Mouse (Mus musculus) gastrocnemius, postnatal 10 days (tissue): ENCODE data around the gene Mettl24. TPM values are rescaled to one million over a fixed set of nuclear protein-coding genes. Genes with fewer than 3 reads are reported as not detected.

Source experiments
- DNase-seq: peaks from one replicate; pipeline ENCODE4 v3.0.0; 2021; ENCODE audit warnings: mixed read lengths
- long read RNA-seq, 2 experiments: library from polyadenylated mRNA; stranded (forward); transcript quantifications; one replicate each; pipeline ENCODE4 v2.0.0; 2021
- total RNA-seq, 2 experiments: library from RNA; stranded (reverse); gene quantifications; 2 replicates each; pipeline ENCODE4 v1.2.3; 2021

Gene Mettl24
- total RNA-seq, result 1 to 10 TPM; 1.1 to 2.2 TPM
- long read RNA-seq, experiment 1, partial matches to known transcripts, result 0 of 2 reads
- long read RNA-seq, experiment 1, other reads (novel, unspliced or antisense), result 0 of 2 reads
- long read RNA-seq, experiment 2, partial matches to known transcripts, result 0 of 2 reads
- long read RNA-seq, experiment 2, other reads (novel, unspliced or antisense), result 1 of 2 reads

DNA sequence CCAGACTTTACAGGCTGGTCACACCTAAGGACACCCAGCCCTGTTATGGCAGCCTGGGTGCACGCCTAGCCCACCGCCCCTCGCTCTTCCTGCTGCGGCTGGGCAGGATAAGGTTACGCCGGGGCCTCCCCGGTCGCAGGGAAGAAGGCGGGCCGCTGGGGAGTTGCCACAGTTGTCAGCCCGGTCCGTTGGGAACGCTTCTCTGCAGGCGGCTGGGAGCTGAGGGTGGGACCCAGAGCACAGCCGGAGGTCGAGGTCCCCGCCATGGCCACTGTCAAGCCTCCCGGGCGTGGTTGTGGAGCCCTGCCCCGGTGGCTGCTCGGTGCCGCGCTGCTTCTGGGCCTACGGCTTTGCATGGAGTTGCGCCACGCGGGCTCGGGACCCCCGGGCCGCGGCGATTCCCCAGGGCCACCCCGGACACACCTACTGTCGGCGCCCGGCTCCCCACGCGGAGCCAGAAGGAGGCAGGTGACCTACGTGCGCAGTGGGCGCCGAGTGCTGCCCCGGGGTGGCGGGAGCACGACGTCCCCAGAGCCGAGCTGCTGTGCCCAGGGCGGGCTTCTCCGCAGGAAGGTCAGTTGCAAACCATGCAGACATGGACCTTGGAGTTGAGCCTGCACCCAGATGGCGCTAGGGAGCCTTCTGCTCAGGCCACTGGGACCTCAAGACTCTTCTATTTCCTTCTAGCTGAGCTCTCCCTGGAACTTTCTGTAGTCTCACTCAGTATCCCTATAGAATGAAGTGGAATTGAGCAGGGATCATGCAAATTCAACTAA lies at the start of gene Mettl24:
Mettl24 (plus strand) TSS at position 191 of the 776 bp plus-strand sequence.
- peak; percentile 77 for DNase-seq

DNA sequence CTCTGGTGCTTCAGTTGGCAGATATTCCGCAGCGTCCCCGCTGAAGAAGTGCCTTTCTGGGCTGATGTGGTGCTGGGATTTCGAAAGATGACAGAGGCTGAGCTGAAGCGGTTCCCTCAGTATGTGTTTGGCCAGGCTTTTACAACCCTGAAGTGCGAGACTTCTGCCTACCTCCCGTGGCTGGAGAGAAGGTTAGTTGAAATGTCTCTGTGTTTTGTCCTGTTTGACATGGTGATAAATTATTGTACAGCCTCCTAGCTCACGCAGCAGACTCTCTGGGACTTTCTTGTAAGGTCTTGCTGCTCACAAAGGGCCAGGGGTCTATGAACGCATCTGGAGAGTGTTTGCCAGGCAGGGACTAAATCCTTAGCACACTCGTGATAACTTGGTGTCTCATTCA lies 45.8 kb upstream of the Mettl24 start:
- DNase-seq, result no peak

DNA sequence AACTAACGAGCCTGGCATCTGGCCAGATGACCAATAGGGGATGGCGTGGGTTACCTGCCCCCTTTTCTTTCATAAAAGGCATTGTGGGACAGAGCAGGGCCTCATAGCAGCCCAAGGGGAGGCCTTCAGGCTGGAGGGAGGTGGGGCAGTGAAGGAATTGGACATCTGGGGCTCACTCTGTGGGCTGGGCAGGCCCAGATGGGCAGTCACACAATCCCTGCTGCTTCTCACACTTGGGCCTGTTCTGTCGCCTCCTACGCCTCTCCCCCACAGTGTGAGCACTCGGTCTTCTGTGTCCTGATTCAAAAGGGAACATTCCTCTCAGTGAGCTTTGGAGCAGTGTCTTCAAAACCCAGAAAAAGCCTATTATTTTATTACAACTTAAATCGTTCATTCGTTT lies 44.8 kb upstream of the Mettl24 start:
- no peak for DNase-seq

DNA sequence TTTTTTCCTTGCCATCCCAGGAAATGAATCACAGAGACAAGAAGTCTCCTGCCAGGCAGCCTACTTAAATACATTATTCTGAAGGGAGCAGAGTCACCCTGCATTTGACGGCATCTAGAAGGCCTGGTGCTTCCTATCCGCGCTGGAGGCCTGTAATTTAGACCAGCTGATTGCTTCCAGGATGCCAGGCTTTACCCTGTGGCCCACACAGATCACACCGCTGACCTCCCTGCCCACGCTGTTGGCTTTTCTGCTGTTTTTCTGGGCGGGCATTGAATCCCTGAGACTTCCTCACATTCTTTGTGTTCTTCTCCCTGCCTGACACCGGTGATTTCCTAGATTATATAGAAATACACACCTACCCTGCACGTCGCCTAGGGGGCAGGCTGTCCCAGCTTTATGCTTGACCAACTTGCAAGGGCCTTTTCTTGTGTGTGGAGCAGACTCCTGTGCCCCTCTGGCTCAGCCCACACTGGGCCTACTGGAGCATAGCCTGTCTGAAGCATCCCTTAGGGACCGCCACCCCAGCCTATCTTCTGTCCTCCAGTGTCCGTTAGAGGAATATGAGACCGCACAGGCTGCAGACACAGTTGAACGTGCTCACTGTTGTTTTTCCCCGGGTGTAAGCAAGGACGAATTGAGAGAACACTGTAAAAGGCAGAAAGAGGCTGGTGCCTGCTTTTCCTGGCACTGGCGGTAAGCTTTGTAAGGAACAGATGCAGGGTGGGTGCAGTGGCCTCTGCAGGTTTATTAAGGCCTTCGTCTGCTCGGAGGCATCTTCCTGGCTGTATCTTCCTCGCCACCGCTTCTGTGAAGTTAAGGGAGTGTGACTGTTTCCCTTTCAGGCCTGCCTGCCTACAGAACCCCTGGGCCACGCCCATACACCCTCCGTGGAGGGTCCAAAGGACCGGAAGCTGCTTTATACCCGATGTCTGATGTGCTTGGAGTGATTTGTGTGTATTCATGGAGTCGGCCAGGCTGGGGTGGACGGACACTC lies 44.0 kb upstream of the Mettl24 start:
- DNase-seq, result no peak

DNA sequence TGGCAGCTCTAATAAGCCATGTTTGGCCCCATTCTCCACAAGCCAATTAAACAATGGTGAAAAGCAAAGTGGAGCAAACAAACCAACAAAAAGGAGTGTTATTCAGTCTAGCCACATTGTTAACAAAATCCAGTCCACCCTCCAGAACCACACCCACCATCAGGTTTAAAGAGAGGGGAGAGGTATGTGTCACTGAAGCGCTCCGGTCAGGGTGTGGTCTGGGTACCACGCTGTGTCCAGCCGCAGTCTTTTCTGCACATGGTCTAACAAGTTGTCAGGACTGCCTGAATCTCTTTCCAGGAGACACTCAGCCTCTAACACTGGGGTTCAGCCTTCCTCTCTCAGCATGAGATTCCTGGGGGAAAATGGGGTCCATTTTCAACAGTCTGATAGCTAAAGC lies 42.7 kb upstream of the Mettl24 start:
- no peak for DNase-seq

DNA sequence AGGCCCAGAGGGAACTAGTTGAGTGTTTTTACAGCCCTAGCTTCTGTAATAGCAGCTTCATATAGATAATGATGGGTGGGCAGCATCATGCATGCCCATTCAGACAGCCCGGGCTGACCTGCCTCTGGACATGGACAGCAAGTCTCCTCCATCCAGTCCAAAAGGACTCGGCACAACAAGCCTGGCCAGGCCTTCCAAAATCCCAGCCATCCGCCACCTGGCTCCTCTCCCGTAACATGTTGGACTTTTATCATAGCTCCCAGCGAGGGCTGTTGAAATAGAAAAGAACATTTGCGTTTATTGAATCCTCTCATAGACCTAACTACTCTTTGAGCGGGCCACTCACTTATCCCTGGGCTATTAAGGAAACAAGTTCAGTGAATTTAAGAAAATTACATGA lies 41.2 kb upstream of the Mettl24 start:
- DNase-seq, result no peak

DNA sequence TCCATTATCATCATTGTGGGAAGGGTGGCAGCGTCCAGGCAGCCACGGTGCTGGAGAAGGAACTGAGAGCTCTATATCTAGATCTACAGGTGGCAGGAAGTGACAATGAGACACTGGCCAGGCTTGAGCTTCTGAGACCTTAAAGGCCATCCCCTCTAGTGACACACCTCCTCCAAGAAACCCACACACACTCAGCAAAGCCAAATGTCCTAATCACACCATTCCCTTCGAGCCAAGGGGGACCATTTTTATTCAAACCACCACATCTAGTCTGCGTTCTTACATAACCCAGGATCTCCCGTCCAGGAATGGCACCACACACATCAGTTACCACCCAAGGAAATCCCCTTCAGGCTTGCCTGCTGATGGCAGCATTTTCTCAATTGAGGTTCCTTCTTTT lies 40.0 kb upstream of the Mettl24 start:
- DNase-seq, result no peak

DNA sequence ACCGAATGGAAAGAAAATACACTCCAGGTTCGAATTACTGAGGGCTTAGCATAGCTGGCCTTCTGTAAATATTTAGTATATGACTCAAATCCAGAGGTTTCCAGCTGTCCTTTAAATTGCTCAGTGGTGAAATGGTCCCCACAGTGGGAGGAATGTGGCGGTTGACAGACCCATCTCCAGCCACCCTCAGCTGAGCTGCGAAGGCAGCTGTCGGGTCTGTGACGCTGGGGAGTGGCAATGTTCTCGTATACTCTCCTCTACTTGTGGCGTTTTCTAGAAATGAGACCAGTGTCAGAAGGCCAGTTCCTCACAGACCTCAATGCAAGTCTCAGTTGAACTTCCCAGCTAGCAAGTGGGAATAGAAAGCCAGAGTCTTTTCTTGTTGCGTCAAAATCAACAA lies 38.6 kb upstream of the Mettl24 start:
- no peak for DNase-seq

DNA sequence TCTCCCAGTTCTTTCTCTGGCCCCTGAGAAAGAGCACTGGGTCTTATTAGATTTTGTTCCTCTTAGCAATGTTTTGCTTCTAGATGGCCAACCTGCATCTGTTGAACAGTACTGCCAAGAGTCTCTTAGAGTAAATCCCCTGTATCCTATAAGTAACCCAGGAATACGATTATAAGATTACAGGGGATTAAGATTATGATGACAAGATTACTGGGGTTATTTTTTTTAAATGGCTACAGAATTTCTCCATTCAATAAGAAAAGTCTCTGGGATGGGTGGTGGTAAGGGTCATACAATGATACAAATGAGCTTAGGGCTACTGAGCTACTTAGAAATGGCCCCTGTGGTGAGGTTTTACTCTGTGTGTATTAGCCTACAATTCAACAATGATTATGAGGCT lies 37.7 kb upstream of the Mettl24 start:
- DNase-seq, result no peak

DNA sequence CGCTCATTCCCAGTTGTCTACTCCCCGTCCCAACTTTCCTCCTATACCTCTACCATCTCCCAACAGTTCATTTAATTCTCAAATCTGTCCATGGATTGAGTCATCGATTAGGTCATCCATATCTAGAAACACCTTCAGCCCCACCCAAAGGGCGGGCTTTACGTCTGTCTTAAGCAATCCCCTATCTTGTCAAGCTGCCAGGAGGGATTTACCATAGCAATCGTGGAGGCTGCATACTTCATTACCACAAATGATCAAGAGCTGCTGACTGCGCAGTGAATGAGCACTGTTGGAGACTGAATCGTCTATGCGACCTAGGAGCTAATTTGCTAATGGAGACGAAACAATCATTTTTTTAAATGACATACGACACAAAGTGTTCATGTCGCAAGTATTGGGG lies 34.3 kb upstream of the Mettl24 start:
- no peak for DNase-seq

DNA sequence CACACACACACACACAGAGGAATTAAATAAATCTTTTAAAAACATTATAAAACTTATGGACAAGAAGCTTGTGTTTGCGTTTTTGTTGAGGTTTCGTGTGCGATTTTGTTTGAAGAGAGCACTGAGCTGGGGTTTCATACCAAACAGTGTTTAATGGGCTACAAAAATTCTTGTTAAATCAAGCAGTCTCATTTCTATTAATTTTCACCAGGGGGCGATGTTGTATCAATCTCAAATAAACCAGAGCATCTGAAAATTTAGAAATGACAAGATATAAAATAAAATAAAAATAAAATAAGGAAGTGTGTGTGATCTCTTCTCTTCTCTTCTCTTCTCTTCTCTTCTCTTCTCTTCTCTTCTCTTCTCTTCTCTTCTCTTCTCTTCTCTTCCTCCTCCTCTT lies 33.4 kb upstream of the Mettl24 start:
- DNase-seq, result no peak

DNA sequence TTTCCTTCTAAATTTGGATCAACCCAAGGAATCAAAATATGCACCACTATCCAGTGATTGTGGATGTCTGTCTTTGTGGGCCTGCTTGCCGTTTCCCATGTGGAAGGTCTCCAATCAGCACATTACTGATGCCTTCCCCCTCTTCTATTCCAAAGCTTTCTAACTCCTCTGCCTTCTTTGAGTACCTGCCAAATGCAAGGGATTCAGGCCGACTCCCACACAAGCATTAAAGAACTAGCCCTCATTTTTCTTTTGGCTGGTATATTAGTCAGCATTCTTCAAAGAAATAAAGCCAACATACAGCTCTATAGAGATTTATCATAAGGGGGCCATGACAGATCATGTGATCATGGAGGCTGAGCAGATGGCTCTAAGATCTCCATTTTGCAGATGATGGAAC lies 31.4 kb upstream of the Mettl24 start:
- no peak for DNase-seq

DNA sequence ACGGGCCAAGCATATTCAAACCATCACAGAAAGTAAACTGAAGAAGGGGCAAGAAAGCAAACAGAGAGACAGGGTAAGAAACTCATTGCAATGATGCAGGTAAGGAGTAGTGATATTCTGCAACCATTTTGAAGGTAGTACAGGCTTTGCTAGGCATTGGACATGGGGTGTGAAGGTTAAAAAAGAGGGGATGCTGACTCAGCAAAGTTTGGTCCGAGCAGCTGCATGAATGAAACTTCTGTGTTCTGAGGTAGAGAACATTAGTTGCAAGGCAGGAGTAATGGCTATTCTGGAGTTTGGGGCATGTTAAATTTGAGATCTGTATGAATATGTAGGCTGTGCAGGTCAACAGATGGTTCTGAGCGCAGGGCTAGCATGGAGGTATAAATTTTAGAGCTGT lies 17.8 kb upstream of the Mettl24 start:
- DNase-seq, result no peak

DNA sequence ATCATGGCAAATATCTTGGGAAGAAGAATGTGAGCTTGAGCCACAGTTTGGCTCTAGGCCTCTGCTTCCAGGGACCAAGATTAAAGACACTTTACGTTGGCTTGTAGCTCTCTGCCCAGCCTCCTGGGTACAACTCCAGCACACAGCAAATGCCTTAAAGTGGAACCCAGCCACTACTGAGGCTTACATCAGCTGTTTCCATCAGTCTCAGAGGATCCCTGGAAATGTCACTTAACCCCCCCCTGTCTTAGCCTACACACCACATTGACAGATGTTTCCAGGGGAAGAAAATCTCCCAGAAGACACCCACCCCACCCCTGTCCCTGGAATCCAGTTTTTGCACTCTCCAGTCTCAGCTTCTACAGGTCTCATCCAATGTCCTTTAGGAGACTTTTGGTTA lies 16.1 kb upstream of the Mettl24 start:
- DNase-seq, result no peak

DNA sequence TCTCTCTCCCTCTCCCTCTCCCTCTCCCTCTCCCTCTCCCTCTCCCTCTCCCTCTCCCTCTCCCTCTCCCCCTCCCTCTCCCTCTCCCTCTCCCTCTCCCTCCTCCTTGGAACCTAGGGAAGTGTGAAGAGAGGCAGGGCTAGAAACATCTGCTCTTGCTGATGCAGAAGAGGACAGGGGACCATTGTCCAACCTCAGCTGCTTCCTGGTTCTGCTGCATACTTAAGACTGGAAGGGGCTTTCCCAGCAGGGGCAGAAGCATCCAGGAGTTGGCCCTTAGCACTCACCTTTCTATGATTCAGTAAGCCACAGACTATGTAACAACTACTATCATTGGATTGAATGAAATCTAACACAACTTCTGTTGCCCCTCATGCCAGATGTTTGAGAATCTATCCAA lies 14.4 kb upstream of the Mettl24 start:
- DNase-seq, result no peak

DNA sequence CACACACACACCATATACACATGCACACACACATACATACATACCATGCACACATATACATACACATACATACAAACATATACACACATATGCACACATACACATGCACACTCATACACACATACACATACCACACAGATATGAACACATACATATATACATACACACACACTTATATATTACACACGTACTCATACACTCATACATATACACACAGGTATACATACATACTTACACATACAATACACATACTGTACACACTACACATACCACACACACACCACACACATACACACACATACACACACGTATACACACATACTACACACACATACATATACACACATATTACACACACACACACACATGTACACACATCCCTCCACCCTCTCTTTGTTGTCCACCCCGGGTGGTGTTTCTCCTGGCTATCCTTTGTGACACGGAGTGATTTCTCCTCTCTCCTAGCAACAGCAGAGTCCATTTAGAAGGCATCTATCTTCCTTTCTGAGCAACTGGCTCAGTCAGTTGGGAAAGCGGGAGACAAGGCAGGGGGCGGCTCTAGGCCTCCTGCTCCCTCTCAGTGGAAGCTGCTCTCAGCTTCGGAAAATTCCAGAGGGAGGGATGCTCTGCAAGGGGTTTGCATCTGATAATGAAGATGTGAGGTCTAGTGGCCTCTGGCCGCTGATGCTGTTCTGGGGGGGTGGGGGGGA lies 10.3 kb upstream of the Mettl24 start:
- no peak for DNase-seq

DNA sequence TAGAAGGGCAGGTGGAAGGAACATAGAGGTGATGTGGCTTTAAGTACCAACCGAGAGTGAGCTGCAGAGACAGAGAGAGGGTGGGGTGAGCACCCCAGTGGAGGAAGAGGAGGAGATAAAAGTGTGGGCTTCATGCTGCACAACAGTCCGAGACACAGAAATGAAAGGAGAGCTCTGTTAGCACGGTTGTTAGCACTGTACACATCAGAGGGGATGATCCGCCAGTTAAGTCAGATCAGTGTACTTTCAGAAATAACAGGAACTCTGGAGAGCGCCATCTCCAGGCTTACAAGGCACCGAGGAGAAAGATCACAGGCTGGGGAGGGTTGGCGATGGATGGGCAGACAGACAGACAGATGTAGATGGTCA lies 9.8 kb upstream of the Mettl24 start:
- DNase-seq, result no peak

DNA sequence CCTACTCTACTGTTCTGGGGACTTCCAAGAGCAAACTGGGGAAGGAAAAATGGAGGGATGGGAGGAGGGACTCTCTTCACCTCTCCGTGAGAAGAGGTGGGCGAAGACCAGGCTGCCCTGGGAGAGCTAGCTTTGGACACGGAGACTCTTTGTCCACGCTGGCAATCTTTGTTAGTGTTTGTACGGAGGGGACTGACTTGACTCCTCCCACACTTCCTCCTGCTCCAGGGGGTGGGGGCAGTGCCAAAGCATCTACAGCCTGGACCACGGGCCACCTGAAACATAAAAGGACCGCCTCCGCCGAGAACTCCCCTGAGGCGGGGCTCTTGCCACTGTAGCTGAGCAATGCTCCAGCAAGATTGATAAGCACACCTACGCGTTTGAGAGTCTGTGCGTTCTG lies 8.9 kb upstream of the Mettl24 start:
- DNase-seq, result no peak

DNA sequence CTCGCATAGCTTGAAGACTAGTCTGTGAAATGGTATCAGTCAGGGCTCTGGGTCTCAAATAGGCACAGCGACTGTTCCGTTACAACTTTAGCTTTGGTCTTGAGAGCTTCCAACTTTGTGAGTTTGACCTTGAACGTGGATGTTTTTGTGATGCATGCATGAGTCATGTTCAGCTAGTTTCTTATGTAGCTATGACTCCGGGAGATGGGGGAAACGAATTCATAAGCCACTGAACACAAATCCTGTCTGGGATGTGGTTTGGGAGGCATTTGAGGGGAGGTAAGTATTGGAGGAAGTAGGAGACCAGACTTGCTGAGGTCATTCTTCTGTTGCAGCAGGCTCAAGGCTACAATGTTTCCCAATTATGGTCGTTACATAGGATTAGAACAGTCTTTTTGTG lies 7.2 kb upstream of the Mettl24 start:
- no peak for DNase-seq

DNA sequence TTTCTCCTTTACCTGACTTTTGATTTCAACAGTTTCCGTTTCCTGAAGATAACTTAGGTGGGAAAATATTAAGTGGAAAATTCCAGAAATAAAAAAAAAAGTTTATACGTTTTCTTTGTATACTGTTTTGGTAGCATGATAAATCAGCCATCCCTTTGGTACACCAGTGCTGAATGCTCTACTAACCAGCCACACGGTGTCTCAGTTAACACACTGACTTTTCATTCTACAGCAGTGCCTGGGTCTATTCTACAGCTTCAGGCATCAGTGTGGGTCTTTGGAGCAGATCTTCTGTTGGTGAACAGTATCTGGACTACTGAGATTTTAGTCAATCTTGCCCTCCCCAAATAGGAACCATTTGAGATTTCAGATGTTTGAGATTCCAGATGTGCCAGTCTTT lies 4.6 kb upstream of the Mettl24 start:
- DNase-seq, result no peak

DNA sequence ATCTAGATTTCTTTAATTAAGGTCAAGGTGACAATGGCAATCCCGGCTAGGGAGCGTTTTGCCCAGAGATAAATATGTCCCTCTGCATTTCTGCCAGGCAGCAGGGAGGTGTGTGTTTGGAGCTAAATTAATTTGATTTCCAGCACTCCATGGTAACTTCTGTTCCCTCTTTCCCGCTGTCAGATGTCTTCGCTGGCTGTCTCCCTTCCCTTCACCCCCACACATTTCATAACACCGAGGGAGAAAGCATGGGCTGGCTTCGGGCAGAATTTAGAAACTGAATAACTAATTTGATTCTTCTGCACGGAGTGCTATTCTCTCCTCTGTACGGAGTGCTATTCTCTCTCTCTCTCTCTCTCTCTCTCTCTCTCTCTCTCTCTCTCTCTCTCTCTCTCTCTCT lies 612 bp upstream of the Mettl24 start:
- DNase-seq, result no peak

DNA sequence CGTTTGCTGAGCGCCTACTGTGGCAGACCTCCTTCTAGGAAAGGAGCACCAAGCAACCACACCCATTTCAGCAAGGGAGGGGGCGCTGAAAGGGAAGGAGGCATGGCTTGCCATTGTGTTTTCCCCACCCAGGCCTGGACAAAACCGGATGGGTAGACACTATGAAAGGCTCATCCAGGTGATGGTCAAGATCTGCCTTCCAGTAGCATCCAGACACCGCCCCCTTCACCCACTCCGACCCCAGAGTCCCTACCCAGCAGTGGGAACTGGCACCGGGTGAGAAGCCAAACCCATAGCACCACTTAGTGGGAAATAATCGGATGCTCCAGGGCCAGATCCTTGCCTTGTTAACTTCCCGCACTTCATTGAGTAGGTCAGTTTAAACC lies 779 bp downstream of the Mettl24 start:
- no peak for DNase-seq

DNA sequence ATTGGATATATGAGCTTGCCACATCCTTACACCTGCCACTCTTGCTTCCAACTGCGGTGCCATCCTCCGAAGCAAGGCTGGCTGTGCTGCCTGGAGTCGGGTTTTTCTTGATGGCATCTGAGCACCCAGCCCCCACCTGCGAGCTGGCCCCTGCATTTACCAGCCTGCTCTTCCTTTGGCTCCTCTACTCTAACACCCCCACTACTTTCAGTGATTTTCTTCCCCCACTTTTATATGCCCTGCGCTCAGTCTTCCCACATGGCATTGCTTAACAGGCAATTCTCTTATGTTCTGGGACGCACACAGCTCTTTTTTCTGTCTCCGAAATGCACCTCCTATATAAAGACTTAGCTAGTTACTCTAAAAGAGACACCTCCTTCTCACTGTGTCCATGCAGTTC lies 1.2 kb downstream of the Mettl24 start:
- DNase-seq, result no peak
